Mouse (Mus musculus) ovary, adult 18-20 months (tissue): ENCODE measurements around the gene Rgs17.
"Not testable (repeated sequence)": the region's sequence is repeated elsewhere in the genome, so short reads cannot be mapped to it uniquely, and the experiment has no call there.

Source experiments
- DNase-seq: peaks from one replicate; pipeline ENCODE4 v3.0.0; 2022; ENCODE audit warnings: low spot score, mixed read lengths

Rgs17 gene

DNA sequence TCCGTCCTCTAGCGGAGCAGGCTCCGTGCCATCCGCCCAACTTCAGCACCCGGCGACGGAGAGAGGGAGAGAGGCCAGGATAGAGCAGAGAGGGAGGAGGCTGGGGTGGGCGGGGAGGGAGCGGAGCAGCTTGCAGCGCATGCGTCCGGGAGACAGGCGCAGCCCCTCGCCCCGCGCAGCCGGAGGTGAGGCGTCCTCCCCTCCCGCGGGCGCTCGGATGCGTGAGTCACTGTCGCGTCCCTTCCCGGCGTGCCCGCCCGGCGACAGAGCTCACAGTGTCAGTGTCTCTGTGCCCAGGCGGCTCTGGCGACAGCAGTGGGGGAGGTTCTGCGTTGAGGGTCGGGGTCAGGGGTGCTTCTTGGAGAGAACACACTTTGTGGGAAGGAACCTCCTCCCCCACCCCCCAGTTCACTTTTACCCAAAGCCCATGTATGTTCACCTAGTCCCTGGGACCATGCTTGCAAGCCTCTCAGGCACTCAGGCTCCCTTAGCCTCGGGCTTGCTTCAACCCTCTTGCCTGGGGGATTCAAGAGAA lies at the start of gene Rgs17:
Gene Rgs17, minus strand, starts transcription at position 107 of the 535 bp plus-strand sequence.
- peak; percentile 37 for DNase-seq

DNA sequence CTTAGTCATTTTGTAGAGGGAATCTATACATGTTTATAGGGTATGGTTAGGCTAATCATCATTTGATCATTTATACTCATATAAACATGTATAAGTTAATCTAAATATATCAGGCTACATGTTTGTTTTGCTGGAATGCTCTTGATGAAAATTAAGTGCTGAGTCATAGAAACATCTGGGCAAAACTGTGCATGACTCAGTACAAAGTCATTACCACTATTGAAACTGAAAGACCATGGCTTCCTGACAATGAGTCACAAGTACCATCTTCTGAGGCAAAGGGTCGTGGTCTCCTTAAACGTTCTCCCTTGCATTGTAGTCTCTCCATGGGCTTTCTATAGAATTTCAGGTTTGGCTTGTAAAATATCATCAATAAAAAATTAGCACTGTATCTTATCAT lies 45.5 kb upstream of the Rgs17 start:
- DNase-seq: no peak

DNA sequence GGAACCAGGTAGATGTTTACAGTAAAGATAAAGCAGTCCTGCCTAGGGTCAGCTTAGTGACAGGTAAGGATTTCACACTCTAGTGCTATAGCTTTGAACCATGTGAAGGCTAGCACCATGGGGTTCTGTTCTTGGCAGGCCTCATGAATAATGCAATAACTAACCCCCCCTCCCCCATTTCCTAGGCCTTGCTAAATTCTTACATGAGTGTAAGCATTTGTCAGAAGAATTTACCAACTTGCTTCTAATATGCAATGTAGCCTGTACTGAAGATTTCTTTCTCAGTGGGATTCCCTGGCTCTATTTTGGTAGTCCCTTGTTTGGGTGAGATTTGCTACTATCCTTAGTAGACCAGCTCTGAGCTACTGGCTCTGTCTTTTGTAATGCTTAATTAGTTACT lies 31.6 kb upstream of the Rgs17 start:
- not testable (repeated sequence) for DNase-seq

DNA sequence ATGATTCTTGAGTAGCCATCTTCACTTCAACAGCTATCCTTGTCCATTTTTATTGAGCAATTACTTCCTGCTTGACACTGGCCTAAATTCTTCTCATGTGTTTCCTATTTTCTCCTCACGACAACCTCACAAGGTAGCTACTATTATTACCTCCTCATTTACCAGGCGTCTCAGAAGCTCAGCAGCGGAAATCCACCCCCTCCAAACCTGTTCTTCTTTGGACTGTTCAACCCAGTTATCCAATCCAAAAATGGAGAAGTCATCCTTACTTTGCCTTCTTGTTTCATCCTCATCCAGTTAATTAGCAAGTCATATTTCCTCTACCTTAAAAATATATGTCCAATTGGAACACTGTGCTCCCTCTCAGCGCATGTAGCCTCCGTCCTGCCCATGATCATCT lies 2.1 kb upstream of the Rgs17 start:
- no peak for DNase-seq

DNA sequence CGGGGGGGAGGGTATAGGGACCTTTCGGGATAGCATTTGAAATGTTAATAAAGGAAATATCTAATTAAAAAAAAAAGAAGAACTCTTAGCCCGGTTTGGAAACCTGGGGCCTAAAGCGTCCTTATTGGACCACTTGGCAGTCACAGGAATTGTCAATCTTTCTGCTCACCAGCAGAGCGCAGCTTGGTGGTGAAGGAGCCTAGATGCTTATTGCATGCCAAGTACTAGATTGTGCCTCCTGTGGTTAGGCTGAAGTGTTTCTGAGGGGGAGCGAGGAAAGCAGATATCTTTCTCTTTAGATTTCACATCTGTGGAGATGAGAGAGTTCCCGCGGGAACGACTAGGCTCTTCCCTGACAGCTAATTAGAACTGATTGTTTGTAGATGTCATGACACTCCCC lies 896 bp upstream of the Rgs17 start:
- no peak for DNase-seq

DNA sequence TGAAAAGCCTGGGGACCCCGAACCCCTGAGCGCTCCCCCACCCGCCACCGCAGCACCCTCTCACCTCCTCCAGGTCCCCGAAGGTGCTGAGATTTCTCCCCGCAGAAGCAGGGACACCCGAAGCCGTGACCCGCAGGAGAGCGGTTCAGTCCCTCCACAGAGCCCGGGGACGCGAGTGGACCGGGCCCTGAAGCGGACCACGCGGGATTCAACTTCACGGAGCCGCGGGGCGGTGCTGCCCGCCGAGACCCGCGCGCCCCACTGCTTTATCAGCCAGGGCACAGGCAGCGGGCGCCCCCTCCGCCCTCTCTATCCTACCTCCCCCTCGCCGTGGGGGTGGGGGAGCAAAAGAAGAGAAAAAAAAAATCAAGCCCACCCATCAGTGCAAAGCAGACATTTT lies 429 bp downstream of the Rgs17 start:
- no peak for DNase-seq

DNA sequence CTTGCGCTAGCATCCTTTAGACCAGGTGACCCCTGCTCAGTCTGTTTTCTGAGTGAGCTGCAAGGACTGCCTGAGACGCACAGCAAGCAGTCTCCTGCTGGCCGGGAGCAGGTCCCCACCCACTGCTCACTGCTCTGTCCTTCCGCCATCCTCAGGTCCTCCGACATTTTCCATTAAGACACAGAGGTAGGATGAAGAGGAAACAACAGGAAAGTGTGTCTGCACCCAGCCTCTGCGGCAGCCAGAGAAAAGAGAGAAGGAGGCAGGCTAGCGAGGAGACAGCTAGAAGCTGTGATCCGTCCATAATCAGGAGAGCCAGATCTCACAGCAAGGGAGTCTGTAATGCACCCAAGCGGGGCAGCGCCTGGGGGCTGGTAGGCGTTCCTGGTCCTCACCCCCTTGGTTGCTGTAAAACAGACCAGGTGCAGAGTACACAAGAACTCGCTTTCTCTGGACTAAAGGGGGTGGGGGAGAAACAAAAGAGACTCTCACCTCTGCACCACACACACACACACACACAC lies 1.1 kb downstream of the Rgs17 start:
- DNase-seq: no peak

DNA sequence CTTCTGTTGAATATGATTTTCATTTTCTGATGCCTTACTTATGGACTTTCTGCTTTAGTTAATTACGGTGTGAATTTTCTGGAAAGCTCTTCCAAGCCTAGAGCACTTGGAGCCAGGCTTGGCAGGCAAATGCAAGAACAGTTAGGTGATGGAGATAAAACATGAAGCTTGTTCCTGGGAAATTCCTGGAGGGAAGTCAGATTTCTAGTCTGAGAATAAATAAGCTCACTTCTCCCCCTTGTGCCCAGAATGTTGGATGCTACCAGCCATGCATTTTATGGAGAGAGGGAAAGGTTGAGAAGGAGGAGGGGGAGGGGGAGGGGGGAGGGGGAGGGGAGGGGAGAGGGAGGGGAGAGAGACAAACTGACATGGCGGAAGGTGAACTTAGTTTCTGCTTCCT lies 17.8 kb downstream of the Rgs17 start:
- no peak for DNase-seq

DNA sequence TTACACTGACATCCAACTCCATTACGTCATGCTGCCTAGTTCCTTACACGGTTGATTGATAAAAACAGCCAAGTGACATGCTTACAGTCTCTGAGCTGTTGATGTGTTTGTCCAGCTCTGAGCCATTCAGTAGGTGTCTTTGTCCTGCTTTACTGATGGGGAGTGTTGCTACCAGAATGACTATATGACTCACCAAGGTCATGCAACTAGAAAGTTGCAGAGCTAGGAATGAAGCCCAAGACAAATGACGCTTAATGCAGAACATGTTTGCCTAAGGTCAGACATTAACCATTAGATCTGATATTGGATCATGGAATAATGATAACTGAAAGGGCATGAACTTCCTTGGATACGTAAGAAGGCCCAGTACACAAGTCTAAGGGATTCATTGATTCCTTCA lies 20.4 kb downstream of the Rgs17 start:
- DNase-seq: no peak

DNA sequence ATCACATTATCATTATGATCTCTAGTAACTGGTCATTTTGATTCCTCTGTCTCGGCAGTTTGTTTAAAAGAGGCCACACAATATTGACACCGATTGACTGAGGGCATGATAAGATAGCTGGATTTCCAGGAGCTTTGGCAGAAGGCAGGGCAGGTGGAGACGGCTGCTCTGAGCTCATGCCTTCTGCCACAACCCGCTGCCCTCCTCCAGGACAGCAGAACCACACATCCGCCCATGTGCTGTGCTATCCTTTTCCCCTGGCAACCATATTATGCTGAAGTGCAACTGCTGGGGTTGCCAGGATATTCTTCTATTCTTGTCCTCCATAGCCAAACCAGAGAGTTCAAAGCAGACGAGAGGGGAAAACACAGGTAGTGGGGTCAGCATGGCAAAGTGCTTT lies 21.5 kb downstream of the Rgs17 start:
- DNase-seq: no peak

DNA sequence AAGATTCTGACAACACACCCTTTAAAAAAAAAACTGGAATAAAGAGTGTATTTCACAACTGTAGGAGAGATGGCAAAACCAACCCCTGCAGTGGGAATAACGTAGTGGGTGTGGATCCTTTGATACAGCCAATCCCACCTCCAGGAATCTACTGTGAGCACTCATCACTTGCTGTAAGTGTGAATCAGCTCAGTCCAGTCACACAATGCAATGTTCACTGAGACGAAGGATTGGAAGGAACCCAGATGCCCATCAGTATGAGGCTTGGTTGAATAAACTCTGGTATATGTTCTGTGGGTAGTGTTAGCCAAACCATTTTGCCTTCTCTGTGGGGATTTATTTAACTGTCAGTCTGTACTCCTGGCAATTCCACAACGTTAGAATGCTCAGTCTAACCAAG lies 45.1 kb downstream of the Rgs17 start:
- no peak for DNase-seq

DNA sequence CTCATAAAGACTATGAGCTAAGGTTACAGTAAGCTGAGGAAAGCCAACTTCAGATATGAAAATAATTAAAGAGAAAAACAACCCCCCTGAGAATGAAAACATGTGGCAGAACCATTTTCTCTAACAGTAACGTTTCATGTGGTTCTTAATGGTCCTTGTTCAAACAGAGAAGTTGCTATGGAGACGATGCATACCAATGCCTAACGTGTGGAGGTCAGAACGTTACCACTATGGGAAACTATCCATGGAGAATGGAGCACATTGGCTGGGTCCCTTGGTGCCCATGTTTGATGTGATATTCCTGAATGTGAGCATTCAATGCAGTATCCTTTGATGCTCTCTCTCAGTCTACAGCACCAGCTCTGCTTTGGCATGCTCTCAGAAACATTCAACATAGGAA lies 51.1 kb downstream of the Rgs17 start:
- DNase-seq: no peak

DNA sequence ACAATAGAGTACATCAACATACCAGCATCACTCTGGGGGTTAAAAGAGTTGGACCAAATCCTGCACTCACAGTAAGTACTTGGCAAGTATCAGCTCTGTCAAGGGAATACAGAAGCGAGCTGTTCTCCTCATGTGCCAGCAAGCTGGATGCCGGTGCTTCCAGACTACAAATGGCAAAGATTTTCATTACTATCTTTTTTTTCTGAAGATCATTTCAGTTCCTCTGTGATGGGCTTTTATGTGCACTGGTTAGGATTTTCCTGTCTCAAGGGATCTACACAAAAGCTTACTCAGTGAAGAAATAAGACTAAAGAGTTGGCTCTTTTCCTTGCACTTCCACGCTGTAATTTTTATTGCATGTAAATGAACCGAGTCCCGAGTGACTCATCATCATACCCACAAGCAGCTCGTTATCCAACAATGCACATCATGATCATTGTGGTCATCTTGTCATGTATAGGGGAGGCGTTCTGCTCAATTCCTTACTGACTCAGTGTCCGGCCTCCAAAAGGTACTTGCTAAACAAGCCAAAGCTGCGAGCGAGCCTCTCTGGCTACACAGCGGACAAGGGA lies 54.1 kb downstream of the Rgs17 start:
- DNase-seq: no peak

DNA sequence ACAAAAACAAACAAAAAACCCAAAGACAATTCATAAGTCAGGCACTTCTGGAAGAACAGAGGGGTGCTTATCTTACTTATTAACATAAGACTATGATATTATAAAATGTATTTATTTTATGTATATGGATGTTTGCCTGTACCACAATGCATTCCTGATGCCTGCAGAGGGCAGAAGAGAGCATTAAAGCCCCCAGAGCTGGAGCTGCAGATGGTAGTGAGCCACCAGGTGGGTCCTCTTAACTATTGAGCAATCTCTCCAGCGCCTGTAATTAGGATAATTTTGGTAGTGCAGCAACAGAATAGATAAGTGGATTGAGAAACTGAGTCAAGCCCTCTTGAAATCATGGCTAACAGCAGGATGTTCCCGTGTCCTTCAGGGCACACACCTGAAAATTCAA lies 56.2 kb downstream of the Rgs17 start:
- no peak for DNase-seq

DNA sequence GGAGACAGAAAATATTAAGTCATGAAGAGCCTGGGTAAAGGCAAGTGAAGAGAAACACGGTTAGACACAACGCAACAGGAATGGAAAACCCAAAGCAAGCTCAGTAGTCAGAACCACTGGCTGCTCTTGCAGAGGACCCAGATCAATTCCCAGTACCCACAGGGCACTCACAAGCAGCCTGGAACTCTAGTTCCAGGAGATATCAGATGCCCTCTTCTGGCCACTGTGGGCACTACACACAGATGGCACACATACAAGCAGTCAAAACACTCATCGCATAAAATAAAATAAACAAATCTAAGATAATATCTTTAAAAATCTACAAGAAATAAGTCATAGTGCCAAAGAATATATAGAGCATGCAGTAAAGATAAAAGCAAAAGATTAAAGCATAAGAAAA lies 59.5 kb downstream of the Rgs17 start:
- DNase-seq: no peak

DNA sequence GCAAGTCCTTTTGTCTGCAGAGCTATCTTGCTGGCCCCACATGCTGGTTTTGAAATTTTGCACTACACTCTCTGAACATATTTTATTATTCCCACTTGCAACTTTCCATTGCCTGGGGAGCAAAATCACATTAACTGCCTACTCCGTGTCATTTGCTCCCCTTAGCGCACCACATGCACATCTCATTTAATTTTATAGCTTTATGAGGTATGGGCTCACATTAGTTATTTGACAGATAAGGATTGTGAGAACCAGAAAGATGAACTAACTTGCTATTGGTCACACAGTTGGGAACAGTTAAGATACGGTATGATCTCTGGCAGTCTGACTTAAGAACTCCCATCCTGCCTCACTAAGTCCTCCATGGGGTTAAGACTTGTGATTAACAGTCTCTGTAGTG lies 61.4 kb downstream of the Rgs17 start:
- no peak for DNase-seq

DNA sequence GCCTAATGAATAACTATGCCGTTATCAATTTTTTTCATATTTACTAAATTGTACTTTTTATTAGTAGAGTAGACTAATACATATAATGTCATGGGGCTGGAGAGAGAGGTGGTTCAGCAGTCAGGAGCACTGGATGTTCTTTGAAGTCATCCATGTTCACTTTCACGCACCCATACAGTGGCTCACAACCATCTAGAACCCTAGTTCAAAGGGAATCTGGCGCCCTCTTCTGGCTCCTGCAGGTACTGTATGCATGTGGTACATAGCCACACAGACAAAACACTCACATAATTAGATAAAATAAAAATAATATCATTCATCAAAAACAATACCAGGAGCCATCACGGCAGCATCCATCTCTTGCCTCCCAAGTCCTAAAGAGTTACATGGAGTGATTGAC lies 62.5 kb downstream of the Rgs17 start:
- DNase-seq: no peak

DNA sequence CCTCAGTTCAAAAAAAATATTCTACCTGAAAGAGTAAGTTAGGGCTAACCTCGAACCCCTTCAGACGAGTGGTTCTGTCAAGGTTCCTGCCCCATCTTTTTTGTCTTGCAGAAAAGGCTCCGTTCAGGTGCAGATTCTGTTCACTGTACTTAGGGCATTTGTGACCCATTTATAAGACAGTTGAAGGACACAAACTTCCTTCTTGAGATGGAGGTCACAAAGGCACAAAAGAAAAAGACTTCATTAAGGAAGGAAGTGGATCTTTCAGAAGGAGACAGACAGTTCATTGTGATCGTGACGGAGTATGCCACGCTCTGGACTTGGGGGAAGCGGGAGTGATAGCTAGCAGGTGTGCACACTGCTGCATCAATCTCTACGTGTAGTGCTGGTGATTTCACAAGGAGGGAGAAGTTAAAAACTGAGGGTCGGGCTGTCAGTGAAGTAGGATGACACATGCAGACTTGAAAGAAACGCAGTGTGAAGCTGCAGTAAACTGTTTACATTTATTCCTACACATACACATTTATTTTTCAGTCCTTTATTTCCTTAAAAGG lies 64.1 kb downstream of the Rgs17 start:
- no peak for DNase-seq

DNA sequence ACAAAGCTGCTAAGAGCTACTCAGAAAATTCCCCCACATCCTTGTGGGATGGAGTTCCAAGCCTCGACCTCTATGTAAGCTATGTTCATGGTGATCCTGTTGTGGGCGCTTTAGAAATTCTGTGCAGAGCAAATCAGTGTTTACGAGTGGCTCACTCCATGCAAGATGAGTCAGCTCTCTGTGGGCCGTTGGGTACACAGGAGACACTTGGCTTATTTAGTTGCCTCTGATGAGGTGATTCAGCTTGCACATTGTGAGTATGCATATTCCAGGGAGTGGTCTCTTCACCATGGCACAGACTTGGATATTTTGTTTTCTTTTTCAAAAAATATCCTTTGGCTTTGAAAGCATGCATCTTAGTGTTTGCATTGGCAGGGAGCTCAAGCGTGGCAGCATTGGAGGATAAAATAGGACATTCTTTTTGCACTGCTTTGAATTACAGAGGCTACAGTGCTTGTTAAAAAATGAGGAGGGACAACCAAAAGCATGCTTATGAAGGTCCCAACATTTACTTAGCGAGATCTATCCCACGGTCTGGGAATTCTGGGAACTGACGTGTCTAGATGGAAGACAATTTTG lies 68.8 kb downstream of the Rgs17 start:
- no peak for DNase-seq

DNA sequence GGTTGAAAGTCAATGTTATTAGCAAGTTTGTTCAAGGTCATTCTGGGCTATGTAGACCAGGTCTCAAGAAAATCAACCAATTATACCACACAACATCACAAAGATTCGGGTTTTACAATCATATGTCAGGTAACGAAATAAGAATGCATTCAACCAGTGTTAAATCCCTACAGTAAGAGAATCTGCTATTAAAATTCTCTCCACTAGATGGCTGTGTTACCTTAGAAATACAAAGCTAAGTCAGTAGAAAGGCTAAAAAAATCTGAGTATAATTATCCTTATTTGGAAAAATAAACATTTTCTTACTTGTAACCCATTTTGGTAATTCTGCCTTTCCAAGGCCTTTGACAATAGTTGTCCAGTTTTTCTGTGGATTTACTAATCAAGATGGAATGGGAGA lies 75.3 kb downstream of the Rgs17 start:
- no peak for DNase-seq

DNA sequence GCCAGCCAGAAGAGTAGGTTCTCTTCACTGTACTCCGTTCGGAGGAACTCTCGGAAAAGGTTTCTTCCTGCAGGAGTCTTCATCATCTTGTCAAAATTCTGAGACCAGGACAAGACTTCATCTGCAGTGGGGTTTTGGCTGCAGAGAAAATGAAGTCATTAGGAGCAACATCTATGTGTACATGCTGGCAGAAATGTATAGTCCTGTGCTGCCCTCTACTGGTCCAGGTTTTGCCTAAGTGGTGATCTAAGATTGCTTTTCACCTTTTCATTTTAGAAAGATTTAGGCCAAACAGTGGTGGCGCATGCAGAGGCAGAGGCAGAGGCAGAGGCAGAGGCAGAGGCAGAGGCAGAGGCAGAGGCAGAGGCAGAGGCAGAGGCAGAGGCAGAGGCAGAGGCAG lies 80.8 kb downstream of the Rgs17 start:
- DNase-seq: no peak

DNA sequence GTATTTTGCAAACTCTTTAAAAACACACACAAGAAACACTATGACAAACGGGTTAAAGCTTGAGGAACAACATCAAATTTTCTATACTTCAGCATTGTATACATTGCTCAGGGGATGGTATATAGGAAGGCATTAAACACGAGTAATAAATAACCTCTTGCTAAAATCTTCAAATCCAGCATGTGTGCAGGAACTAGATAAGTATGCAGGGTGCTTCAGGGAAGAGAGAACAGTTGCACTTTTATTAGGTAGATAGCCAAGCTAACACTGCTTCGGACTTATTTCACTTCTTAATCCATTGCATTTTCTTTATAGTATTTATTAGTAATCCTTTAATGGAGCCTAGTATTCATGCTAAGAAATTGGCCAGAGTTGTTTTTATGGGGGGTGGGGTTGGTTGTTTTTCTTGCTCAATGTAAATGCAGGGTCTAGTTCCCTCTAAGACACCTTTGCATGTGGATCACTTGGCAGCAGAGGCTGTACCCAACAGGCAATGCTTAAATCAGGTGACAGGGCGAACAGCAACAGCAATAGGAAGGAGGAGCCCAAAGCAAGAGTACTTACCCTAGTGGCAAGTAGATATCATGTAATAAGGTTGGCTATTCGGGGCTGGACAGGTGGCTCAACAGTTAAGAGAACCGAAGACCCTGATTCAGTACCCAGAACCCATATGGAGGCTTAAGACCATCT lies 95.7 kb downstream of the Rgs17 start:
- no peak for DNase-seq

DNA sequence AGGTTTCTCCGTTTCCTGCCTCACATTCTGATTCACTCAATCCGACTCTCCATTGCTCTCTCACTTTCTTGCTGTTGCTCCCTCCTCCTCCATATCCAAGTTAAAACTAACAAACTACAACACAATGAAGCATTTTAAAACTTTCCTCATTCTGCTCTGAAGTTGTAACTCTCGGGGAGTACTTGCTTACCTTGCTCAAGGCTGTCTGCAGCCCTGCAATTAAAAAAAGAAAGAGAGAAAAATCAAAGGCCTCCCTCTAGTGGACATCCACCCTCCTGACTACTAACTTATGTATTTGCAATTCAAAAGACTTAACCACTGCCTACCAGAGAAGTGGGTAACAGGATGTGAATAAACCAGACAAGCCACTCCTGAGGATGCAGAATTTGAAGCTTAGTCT lies 97.4 kb downstream of the Rgs17 start:
- DNase-seq: peak; percentile 13
